Mouse (Mus musculus) kidney, adult 2 months (tissue): Measurements from ENCODE around the gene Dtl.

Experiments
- CTCF ChIP-seq: fragments of 200-500 bp; conservative IDR thresholded peaks from 2 replicates; pipeline ENCODE4 v1.5.1; 2011; ENCODE audit warnings: low read depth, mild to moderate bottlenecking, control low read depth, low read length, moderate library complexity, mixed read lengths; ENCODE audit not compliant: insufficient read depth, insufficient read length
- POLR2A ChIP-seq: fragments of 200-500 bp; IDR thresholded peaks from one replicate; pipeline ENCODE4 v1.6.1; 2011; ENCODE audit warnings: low read depth, low read length, control low read depth

GRCm38 (mm10) chr1:191587062-191587461, 11.7 kb upstream of the Dtl start:
- TF ChIP-seq CTCF (peak; percentile 18; the same call in 1 of the 2 replicates), POLR2A (no peak)
